Mouse (Mus musculus) lung, postnatal 14 days (tissue): ENCODE results near the gene Decr2.
"Not testable (repeated sequence)": the region's sequence is repeated elsewhere in the genome, so short reads cannot be mapped to it uniquely, and the experiment has no call there.

ENCODE experiments used
- DNase-seq: peaks from one replicate; pipeline ENCODE4 v3.0.0; 2021

Gene Decr2

DNA sequence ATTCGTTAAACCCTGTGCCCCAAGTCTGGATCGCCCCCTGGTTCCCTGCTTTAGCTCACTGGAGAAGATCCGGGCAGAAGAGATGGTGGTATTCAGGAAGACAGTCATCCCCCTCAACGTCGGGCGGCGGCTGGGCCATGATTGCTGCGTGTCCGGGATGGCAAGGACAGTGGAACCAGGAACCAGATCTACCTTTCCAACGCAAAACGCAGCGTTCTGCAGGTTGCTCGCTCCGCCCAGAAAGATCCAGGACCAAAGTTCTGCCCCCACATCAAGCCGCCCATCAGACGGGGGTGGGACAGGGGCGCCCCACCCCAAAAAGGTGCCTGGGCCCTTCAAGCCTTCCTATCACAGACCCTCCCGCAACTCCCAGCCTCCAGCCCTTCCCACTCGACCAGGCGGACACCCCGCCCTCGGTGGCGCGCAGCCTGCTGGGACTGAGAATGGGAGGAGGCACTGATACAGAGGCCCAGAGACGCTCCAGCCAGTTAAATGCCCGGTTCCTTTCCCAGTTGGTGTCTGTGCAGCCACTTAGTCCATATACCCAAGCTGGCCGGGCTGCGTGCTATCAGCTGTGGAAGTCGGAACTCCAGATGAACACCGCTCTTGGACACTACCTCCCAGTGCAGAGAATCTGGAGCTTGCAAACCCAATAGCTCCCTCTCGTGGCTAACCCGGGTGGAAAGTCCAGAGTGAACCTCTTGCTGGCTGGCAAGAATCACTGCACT is at the start of gene Decr2:
Decr2 (minus strand) TSS at position 433 of the 728 bp plus-strand sequence.
- DNase-seq: peak; percentile 92

GRCm38 (mm10) chr17:26138901-26139381 is 48.8 kb upstream of the Decr2 start:
- peak; percentile 47 for DNase-seq

DNA sequence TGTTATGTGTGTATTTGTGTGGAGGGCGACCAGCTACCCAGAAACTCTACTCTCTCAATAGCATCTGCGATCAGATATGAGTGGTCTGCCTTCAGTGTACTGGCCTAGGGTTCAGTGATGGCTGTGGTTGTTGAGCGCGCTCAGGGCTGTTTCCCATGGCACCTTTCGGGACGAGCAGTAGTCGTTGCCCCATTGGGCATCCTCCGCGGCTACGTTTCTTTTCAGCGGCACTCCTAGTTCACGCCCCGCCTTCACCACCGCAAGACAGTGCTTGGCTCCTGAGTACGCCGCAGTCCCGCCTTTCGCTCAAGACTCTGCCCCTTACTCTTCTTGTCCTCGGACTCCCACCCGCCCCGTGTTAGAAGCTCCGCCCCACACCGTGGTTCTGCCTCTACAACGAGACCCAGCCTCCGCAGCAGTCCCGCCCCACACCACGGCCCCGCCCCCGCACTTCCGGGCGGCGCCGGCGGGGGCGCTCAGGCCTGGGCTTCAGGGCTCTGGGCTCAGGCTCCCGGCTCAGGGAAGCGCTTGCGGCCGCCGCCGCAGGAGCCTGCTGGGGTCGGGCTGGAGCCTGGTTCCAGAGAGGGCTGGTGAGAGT is 48.2 kb upstream of the Decr2 start, which contains the start of gene Axin1:
Axin1 (plus strand) TSS at position 450 of the 598 bp plus-strand sequence.
- DNase-seq: peak; percentile 93

GRCm38 (mm10) chr17:26137751-26138130 is 47.6 kb upstream of the Decr2 start:
- DNase-seq: no peak

- no peak for DNase-seq
These were observed 47.1 kb upstream of the Decr2 start for GRCm38 (mm10) chr17:26137106-26137750.

GRCm38 (mm10) chr17:26131856-26132853 is 42.0 kb upstream of the Decr2 start:
- no peak for DNase-seq

- no peak for DNase-seq
These were observed 41.1 kb upstream of the Decr2 start for GRCm38 (mm10) chr17:26131062-26131732.

- DNase-seq: no peak
These were observed 35.1 kb upstream of the Decr2 start for GRCm38 (mm10) chr17:26125226-26125625.

- no peak for DNase-seq
These were observed 34.4 kb upstream of the Decr2 start for GRCm38 (mm10) chr17:26124560-26124959.

- DNase-seq: peak; percentile 94
These were observed 33.1 kb upstream of the Decr2 start, which contains the start of gene Mrpl28 for GRCm38 (mm10) chr17:26123267-26123684. Mrpl28 (plus strand) TSS chr17:26123500.

DNA sequence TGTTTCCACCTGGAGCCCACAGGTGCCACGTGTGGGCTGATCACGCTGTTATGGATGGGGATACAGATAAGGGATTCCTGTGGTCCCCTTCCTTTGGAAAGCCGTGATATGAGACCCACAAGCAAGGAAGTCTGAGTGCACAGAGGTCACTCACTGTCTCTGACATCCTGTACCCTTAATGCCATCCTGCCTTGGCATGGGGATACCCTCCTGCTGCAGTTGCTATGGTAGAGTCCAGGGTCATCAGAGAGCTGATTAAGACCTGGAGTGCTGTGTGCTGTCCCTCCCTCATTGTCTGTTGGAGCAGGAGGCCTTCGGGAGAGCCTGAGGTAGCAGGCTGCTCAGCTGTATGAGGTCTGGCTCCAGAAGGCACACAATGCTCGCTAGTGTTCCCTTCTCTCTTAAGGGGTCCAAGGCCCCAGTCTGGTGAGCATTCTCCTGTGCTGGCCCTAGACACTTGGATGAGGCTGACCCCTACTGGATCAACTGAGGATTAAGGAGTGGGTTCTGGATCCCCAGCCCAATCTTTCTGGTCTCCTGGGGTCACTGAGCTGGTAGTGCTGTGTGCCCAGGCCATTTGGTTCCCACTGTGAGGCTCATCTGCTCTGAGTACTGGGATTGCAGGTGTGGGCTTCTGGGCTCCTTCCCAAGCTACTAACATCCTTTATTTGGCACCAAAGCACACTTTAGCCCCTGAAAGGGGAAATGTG is 32.4 kb upstream of the Decr2 start:
- DNase-seq: no peak

- DNase-seq: peak; percentile 65
These were observed 29.9 kb upstream of the Decr2 start for GRCm38 (mm10) chr17:26119766-26120710.

GRCm38 (mm10) chr17:26116503-26117258 is 26.5 kb upstream of the Decr2 start:
- no peak for DNase-seq

DNA sequence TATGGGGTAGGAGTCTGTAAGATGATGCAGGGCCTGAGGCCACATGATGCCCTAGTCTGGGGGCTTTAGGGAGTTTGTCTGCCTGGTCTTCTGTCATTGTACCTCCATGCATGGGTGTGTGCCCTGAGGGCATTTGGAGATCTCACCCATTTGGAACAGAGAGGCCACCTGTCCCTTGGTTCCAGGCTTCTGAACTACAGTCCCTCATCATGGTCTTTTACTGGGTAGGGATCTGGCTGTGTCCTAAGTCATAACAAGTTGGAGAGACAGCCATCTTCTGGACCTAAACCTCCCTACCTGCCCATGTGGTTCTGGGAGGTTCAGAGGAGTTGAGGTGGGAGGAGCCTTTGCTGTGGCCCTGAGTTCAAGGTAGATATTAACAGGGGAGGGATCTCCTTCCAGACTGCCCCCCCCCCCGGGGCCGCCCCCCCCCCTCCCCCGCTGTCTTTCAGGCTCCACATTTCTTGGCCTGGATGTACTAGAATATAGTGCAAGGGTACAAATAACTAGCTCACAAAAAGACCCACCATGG is 25.9 kb upstream of the Decr2 start:
- DNase-seq: no peak

DNA sequence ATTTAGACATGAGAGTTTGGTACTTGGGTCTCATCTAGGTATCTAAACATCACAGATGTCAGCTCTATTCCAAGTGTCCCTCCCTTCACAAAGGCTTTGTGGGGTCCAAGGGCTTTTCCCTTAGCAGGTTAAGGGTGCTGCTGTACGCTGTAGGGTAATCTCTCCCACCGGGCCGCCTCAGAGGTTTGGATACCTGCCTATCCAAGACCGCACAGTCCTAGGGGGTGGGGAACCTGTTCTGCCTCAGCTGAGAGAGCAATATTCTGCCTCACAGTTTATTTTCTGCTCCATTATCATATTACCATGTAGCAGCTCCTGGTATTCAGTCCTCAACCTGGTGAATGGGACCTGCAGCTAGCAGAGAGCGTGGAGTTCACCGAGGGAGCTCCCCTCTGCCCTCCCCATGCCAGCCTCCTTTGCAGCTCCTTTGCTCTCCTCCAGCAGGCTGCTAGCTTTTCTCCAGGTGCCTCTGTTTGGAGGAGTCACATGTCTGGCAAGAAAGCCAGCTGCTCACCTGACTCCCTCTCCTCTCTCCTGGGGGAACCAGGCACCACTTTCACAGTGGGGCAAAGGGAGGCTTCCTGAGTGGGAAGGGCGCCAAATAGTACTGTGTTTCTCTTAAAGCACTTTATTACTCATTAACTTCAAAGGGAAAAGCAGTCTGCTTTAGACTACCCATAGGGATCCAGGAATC is 25.2 kb upstream of the Decr2 start:
- DNase-seq: peak; percentile 44

DNA sequence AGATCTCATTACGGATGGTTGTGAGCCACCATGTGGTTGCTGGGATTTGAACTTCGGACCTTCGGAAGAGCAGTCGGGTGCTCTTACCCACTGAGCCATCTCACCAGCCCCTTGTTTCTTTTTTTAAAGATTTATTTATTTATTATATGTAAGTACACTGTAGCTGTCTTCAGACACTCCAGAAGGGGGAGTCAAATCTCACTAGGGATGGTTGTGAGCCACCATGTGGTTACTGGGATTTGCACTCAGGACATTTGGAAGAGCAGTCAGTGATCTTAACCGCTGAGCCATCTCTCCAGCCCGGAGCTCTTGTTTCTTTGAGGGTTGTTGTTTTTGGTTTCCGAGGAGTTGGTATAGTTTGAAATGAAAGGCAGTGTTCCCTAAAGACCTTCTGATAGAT is 24.3 kb upstream of the Decr2 start:
- DNase-seq: not testable (repeated sequence)

- no peak for DNase-seq
These were observed 23.9 kb upstream of the Decr2 start for GRCm38 (mm10) chr17:26114061-26114460.
